Mouse (Mus musculus): ENCODE measurements at regions not wholly inside any gene's neighbourhood (a gene's known extent, or its start where the extent isn't known, plus 50 kb on each side); places are given as distances from the start of the nearest gene placed in this dataset.

DNA sequence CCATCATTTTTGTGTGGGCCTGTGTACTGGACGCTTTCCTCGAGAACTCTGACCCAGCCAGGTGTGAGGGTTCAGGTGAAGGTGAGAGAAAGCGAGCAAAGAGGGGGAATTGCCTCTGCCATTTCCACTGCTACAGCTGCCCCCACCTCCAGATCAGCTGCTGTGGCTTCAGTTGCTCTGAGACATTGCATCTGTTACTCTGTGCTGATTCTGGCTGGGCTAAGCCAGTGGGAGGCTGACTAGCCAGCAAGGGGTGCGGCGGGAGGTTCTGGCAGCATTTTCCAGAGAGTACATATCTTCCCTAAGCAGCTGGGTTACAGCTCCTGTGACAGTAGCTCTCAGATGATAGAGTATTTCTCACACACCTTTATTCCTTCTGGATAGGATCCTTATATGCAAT, 712.7 kb upstream of the Cdh18 start:
- Histone ChIP-seq H3K27ac (replicated peaks) (no peak overlapping the region), H3K4me1 (no peaks in the 10 kb centered on the region), H3K36me3 (no peaks in the 10 kb centered on the region), H3K9me3 (replicated peaks) (no peaks in the 10 kb centered on the region), H3K4me3 (no peak overlapping the region), H3K27me3 (ENCODE audit: low read depth, poor library complexity, severe bottlenecking) (no peaks in the 10 kb centered on the region)
- 82% methylated on average over 5 of the region's 5 CpGs for WGBS
- no peak for DNase-seq (ENCODE audit: low spot score)

DNA sequence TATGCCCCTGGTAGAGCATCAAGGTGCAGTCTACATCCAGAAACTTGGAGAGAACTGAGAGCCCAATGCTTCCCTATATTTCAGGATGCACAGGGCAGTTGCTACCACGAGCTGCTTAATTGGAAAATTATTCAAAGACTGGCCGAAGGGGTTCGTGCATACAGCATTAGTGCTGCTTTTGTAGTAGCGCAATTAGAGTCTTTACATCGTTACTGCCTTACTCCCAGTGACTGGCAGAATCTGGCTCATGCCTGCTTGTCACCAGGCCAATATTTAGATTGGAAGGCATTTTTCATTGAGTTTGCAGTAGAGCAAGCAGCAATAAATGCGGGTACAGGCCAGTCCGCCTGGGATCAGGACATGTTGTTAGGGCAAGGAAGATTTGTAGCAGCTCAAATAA, 690.3 kb upstream of the Cdh18 start:
- no peak overlapping the region for H3K27ac ChIP-seq (replicated peaks)
- no peaks in the 10 kb centered on the region for H3K27me3 ChIP-seq (ENCODE audit: low read depth, poor library complexity, severe bottlenecking)
- H3K9me3 ChIP-seq (replicated peaks), result peaks cover 21% of the 10 kb centered on the region
- 90% methylated on average over 7 of the region's 7 CpGs for WGBS
- H3K4me3 ChIP-seq, result no peak overlapping the region
- no peaks in the 10 kb centered on the region for H3K36me3 ChIP-seq
- no peak for DNase-seq (ENCODE audit: low spot score)
- H3K4me1 ChIP-seq, result no peaks in the 10 kb centered on the region

DNA sequence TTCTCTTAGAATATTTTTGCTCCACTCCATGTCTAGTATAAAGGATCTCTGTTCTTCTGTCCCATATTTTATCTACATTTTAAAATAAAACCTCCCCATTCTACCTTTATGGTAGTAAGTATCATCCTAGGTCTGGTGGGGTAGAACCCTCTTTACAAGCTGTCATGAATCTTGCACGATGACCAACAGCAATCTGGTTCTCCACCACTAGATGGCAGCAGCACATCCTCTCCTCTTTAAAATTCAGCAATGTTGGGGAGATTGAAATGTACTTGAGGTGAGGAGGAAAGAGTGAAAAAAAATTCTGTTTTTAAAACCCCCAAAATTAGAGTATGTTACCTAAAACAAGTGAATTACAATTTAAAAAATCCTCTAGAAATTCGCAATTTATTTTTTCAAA, 663.6 kb upstream of the Cdh18 start:
- no peak overlapping the region for H3K4me3 ChIP-seq
- H3K27me3 ChIP-seq (ENCODE audit: low read depth, poor library complexity, severe bottlenecking), result no peaks in the 10 kb centered on the region
- no peak overlapping the region for H3K27ac ChIP-seq (replicated peaks)
- no peaks in the 10 kb centered on the region for H3K9me3 ChIP-seq (replicated peaks)
- WGBS, result 36% methylated on average over 2 of the region's 2 CpGs
- DNase-seq (ENCODE audit: low spot score), result peak; percentile 50
- H3K36me3 ChIP-seq, result no peaks in the 10 kb centered on the region
- no peaks in the 10 kb centered on the region for H3K4me1 ChIP-seq
